Mouse (Mus musculus): ENCODE measurements around the gene Ppm1l.

Ppm1l gene

DNA sequence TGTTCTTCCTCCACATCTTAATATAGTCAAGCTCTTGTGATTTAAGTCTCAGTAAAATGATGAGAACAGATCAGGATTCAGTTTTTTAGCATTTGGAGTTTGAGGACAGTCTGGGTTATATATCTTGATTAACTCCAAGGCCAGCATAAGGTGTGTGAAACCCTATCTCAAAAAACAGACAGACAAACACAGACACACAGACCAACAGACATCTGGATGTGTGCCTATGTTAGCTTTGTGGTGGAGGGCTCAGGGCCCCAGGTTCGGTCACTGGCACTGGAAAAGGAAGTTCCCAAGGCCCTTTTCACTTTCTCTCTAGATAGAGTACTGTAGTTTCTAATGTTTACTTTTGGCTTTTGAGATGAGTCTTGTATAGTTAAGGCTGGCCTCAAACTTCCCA, 23.8 kb downstream of the Ppm1l start:
- no peak for DNase-seq

DNA sequence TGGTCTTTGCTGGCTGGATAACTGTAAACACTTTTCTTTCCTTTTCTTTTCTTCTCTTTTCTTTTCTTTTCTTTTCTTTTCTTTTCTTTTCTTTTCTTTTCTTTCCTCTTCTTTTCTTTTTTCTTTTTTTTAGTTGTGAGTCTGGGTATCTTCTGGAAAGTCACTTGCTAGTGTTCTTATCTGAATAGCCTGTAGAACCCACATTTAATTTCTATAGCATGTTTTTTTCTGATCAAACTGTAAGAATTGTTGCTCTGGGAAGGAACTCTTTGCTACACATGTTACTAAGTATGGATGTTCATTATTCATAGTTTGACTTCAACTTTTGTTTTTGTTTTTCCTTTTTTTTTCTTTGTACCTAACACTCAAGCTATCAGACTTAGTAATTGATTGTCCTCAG, 24.3 kb downstream of the Ppm1l start:
- DNase-seq = no peak

DNA sequence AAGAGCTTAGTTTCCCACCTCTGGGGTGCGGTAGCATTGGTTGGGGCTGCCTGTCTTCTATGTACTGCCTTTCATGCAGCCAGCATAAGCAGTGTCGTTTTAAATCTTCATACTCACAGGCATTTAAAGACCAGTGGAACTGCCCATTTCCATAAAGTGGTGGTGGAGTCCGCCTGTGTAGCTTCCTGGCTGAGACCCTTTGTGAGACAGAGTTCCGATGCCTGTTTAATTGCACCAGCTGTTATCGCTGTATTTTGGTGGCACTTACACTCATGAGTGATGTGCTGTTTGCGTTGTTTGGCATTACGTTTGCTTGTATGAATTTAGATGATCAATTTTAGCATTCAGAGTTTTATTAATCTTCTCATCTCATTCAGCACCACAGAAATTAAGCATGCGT, 24.9 kb downstream of the Ppm1l start:
- DNase-seq = no peak

DNA sequence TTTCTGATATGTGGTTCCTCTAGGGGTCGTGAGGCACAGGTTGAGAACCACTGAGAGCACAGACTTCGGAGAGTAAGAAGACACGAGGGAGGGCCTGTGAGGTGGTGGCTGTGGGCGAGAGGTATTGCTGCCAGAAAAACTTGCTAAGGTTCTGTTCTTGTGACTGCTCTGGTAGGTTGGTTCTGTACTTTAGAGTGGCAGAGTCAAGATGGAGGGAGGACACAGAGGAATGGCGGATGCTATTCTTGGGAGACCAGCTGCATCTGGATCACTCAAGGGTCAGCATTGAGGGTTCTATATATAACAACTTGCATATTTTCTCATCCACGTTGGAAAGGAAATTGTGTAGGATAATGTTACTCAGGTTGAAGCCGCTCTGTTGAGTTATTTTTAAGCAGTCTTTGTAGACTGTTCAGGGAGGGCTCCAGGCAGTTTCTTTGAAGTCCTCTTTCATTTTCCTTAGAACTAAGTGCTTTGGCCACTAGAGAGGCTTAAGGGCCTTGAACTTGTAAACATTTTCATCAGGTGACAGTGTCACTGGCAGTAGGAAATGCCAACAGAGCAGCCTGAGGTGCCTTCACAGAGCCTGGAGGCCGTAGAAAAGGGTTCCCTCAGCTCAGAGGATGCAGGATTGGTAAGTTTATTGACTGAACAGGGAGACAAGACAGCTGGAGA, 25.7 kb downstream of the Ppm1l start:
- DNase-seq = no peak

DNA sequence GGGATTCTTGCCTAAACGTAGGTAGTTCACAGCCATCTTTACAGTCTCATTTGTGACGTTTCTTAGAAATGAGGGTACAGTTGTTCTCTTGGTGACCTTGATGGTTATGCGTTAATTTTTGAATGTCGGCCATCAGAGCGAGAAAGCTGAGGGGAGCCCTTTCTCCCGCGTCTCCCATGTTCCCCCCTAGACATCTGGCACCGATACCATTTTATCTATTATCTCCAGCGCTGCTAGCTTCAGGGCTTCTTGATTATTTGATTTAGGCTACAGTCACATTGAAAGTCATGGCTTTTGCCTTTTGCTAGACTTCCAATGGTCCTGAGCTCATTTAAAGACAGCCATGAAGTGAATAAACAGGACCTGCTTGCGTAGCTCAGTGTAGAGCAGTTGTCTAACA, 26.5 kb downstream of the Ppm1l start:
- no peak for DNase-seq

DNA sequence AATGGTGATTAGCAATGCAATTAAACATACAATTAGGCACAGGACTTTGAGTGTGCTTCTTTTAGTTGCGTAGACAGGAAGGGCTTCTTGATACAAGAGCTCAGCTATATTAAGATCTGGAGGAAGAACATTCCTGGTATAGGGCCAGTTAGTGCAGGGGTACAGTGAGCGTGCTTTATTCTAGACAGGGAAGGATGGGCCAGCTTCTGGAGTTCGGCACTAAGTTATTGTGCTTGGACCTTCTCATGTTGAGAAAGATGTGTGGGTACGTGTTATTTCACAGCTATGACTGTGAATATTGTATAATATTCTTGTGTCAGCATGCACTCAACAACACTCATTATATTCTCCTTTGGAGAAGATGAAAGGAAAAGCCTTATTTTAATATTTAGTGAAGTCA, 29.9 kb downstream of the Ppm1l start:
- DNase-seq = no peak

DNA sequence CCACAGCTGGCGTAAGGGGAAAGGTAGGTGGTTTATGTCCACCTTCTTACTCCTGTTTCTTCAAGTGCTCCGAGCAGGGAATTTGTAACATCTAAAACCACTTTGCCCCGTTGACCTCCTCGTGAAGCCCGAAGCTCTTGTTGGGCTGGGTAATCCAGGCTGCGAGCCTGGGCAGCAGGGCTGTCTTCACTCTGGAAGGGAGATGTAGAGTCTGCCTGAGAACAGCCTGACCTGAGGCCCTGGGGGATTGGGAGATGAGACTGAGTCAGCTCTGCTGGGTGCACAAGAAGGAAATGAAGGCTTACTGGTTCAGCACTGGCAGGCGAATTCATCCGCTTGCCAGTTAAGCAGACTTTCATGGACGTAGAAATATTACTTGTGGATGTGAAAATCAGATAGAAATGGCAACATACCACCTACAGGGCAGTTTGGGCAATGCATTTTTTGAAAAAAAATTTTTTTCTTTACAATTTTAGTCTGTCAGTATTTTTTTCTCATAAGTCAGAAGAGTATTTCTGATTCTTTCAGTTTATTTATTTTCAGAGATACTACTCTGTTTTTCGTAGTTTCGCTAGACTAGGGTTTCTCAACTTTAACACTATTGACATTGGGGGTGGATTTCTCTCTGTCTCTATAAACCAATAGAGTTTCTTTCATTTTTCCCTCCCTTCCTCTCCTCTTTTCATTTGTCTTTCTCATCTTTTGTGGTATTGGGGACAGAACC, 31.7 kb downstream of the Ppm1l start:
- no peak for DNase-seq

DNA sequence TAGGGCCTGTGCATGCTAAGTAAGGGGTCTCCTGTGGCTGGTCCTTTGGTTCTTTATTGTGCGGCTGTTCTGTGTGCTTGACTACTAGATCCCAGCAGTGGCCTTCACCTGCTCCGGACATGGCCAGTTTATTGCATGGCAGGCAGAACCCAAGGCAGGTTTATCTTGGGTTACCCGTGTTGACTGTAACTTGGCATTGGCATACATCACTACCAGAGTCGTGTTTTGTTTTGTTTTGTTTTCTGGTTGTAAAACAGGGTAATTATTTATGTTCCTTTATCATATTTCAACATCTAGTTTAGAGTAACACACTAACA, 32.2 kb downstream of the Ppm1l start:
- DNase-seq = no peak

DNA sequence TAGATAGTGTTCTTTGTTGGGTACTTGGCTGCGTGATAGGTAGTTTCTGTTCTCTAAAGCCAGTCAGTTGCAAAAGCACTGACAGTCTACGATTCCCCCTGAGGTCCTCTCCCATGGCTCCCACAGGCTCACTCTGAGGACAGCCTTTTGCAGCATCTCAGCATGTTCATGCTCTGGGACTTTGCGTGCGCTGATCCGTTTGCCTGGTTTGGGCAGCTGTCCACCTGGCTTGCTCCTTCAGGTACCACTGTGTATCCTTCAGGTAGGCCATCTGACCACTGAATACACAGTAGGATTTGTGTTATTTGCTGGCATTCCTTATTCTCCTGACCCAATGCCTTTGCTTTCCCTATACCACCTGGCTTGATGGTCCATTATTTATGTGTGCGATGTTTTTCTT, 33.3 kb downstream of the Ppm1l start:
- DNase-seq = no peak

DNA sequence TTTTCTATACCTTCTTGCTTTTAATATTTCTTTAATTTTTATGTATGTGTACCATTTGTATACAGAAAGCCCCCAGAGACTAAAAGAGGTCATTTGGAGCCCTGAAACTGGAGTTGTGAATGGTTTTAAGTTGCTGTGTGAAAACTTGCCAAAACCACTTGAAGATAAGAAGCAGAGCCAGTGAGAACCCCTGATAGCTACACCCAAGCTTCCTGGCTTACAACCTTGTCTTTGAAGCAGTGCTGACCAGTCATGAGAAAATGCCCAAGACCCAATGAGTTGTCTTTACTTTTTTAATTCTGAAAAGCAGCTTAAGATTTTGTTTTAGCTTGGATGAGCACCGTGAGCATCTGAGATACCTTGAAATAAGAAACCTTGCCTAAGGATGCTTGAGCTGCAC, 35.5 kb downstream of the Ppm1l start:
- DNase-seq = no peak

DNA sequence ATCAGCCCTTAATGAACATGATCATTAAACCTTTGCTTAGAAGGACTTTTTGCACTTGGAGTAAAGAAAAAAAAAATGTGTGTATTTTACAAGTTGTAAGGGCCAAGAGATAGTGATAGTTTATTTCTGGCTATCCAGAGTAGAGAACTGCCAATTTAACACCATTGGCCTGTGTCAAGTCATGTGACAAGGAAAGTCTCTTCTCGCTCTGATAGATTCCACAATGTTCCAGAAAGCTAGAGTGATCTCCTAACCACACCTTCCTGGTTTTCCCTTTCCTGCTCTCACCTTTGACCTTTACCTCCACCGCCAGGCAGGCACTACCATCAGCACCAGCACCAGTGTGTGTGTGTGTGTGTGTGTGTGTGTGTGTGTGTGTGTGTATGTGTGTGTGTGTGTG, 38.0 kb downstream of the Ppm1l start:
- no peak for DNase-seq

DNA sequence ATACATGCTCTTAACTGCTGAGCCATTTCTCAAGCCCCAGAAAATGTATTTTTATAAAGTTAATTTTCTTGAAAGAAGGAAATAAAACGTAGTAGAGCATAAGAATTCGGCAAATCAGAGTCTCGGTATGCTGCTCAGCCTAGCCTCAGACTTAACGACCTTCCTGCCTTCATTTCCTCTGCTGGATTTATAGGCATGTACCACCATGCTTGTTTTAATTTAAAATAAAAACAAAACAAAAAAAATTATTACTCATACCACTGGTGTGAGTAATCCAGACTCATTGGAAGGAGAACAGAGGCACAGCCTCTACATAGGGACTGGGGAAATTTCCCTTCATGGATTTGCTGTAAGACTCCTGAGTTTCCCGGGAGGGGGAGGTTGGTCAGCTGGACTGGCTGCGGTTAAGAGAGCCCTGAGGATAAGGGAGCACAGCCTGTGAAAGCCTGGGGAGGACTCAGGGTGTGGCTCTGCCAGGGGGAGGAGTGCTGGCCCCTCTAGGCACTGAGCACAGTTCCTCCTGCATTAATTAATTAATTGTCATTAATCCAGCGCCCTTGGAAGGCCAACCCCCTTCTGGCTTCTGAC, 39.5 kb downstream of the Ppm1l start:
- no peak for DNase-seq

DNA sequence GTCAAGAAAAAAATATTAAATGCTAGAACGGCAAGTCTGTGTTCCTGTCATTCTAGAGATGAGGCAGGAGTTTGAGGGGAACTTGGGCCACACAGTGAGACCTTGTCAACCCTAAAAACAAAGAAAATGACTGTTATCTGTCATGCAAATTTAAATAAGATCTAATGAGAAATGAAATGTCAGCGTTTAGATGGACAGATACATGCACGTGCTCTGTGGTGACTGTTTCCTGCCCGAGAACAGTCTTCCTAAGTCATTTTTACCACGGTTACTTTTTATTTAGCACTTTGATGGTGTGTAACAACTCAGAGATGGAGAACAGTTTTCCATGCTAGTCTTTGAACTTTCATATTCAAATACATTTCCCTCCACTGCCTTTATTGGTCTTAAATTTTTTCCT, 40.1 kb downstream of the Ppm1l start:
- DNase-seq = no peak

DNA sequence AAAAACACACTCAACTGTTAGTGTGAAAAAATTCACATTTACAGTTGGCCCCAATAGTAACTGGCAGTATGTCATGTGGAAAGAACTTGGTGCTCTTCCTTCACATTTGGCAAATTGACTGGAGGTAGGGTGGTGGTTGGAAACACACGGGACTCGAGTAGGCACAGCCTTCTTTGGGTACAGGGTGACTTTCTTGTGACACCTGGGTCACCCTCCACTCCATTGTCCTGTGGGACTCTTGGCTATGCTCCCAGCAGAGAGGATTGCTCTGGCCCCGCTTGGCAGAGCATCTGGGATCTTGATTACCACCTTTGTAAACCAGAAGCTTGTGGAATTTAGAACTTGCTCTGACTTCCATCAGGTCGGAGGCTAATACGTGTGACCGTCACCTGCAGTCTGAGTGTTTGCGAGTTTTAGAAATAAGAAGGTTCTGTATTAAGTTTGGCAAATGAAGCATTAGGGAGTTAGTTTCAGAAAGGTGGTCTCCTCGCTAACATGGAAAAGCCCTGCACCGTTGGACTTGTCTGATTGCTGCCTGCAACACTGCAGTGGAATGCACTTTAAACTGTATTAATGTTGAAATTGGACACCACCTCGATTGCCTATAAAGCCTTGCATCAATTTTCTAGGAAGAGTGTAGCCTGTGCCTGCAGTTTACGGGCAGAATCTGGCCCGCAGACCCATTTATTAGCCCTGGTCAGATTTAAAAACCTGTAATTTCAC, 41.4 kb downstream of the Ppm1l start:
- DNase-seq = no peak

DNA sequence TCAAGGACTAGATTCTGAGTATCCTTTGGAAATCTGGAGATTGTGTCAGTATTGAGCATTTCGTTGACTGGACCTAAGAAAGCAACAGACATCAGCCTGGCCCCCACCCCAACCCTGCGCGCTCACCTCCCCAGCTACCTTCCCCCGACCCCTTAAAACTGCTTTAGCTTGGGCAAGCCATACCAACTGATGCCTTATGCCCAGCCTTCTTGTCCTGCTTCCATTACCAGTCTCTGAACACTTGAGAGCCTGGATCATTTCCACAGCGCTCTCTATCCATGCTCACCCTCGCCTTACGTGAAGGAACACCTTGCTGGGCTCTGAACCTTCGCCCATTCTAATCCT, 41.9 kb downstream of the Ppm1l start:
- no peak for DNase-seq

DNA sequence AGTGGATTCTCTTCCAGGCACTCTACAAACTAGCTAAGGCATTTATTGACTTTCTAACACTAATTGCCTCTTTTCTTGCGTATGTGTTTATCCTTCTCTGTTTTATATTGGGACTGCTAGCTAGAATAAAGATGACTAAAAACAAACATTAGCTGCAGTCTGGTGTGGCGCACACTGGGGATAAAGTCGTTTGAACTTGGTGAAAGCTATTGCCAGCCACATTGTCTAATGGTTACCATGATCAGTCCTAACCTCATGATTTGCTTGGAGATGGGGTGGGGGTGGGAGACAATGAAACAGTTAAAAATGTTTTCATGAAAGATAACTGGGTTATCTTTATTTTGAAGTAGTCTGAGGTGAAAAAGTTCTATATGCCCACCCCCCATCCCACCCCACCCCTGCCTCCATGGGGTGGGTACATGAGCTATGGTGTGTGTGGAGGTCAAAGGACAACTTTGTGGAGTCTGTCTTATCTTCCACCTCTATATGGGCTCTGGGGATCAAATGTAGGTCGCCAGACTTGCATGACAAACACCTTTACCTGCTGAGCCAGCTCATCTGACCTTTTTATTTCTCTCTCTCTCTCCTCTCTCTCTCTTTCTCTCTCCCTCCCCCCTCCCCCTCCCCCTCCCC, 43.7 kb downstream of the Ppm1l start:
- no peak for DNase-seq

DNA sequence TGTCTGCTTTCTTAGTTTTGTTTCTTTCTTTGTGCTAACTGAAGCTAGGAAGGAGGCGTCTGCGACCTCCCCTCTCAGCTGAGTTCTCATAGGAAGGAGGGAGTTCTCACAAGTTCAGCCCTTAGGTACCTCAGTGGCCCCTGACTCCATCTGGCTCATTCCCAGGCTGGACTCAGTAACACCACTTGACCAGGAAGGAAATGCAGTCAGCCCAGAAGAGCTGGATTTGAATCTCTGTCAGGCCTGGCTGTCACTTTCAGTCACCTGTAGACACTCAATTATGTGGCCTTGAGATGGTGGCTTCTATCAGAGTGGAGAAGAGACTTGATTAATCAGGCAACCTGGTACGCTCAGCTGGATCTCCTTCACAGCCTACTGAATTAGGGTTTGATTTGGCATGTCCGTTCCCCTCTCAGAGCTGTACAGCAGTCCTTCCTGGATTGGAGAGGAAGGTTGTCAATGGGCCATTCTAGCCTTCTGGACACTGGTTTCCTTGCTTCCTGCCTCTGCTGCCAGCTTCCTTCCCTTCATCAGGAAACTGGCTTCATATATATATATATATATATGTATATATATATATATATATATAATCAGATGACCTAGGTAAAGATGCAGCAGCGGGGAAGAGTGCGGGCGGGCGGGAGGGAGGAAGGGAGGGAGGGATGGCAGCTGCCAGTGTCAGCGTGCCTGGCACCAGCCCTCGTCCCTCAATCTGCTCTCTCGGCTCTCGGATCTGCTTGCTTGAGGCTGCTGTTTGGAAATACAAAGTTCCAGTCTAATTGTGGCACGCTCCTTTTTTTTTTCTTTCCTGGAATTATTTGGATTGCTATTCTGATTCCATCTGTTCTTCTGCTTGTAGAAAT, 45.1 kb downstream of the Ppm1l start:
- DNase-seq = no peak

DNA sequence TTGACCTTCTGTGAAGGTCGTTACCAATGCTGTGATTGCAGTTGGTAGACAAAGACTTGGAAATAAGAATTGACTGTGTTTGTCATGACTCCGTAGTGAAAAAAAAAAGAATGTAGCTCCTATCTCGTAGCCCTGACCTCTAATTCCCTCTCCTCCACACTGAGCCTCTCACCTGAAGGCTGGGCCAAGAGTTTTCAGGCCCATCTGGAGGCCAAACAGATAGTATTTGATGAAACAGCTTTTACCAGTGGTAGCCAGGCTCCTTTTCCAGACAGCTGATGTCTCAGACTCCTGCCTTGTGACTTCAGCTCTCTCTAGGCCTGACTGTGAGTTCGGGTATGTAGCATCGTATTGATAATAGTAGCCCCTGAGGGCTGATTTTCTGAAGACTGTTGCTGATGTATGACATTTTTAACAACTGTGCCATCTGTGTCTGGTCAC, 45.7 kb downstream of the Ppm1l start:
- no peak for DNase-seq

DNA sequence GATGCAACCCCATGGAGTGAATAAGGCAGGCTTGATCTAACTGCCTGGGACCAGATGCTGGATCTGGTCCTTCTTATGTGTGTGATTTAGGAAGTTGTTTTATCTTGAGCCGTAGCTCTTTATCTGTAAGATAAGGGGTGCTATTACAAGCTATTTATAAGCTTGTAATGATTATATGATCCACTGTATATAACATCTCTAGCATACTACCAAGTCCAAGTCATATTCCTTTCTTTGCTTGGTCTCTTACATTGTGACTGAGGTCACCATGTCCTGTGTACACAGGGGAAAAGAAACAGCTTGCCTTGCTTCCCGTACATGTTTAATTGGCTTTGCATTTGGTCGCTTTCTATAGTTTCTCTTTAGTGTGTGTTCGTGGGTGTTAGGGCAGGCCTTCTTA, 46.2 kb downstream of the Ppm1l start:
- no peak for DNase-seq

DNA sequence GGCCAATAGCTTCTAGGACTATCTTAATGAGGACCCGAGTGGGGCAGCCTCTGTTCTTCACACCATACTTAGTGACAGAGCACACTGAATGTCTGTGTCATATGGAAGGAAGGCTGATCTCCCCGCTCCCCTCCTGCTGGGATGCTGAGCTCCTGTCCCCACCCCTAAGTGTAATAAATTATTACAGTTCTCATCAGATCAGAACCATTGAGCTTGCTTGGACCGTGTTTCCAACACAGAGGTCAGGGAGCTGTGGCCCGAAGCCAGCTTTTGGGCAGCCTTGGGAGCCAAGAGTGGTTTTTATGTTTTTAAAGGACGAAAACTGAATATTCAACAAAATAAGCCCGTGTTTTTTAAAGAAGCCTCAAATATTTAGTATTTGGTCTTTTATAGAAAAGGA, 47.5 kb downstream of the Ppm1l start:
- no peak for DNase-seq

DNA sequence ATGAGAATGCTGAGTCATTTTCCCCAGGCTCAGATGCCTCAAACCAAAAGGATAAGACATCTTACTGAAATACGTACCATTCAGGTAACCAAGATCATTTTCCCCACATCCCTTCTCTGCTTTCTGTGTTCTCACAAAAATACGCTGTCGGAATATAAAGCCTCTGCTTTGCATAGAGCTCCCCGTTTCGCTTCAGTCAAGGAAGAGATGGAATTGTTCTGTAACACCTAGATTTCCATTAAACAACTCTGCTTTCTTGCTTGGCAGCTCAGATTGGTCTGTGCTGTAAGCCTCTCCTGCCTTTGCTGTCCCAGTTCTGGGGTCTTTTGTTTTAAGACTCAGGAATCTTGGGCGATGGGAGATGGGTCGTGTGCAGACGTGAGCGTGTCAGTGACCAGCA, 51.3 kb downstream of the Ppm1l start:
- no peak for DNase-seq

DNA sequence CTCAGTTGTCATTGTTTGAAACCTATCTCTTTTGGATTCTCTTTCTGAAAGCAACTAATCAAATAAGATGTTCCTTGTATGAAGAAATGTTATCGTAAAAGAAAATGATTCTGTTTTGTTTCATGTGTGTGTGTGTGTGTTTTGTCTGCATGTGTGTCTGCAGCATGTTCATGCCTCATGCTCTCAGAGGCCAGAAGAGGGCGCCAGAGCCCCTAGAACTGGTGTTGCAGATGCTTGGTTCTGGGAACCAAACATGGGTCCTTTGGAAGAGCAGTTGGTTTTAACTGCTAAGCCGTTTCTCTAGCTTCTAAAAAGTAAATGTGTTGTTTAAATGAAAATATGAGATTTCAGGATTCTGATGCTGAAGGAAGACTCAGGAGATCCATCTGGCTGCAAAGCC, 56.1 kb downstream of the Ppm1l start:
- DNase-seq = no peak

Data from thymus, adult 18-20 months (tissue).